Comparison of ENCODE assay signal across 36 mouse cellular contexts in the genomic region with DNA sequence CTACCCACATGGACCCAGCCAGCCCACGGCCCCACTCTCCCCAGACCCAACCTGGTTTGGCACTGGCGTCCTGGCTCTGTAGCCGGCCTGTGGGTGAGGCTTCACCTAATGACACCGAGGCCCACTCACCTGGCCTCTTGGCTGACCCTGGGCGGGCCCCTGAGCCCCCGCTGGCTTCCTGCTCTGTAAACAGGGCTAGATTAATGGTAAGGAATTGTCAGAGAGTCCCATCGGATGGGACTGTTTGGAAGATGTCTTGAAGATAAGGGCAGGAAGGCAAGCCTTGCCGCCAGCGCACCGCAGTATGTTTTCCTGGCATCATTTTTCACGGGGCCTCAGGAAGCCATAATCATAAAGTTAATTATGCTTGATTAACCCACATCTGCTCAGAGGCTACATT. TPM values are rescaled to one million over a fixed set of nuclear protein-coding genes. Genes with fewer than 3 reads are reported as not detected.
DNase-seq lines count a peak whose midpoint lies in the region; ATAC-seq and TF ChIP-seq lines count a peak whose summit lies in the region.
"Had no signal": no experiment of that assay in that cellular context is flagged by ENCODE, and none has a peak within 500 bp of the region (broad histone marks: within the 10 kb centered on the region; RNA-seq: fewer than 3 reads in every experiment).

No protein-coding gene starts in this region.

- no peak for ATAC-seq in hindbrain, postnatal 0 days
- ATAC-seq in neural tube, embryonic 13.5 days (ENCODE audit: low read depth): no peak
- no peak for ATAC-seq in neural tube, embryonic 15.5 days (ENCODE audit: low FRiP score)
- no peak for ATAC-seq in embryonic facial prominence, embryonic 12.5 days (ENCODE audit: insufficient number of reproducible peaks, insufficient read depth, low FRiP score, low TSS enrichment)
- no peak for ATAC-seq in intestine, embryonic 15.5 days
- no peak for ATAC-seq in intestine, postnatal 0 days
- ATAC-seq: forebrain, embryonic 16.5 days; midbrain, embryonic 15.5 days; Patski had no signal

- WGBS in hindbrain, embryonic 10.5 days: 80% methylated on average over 11 of the region's 11 CpGs
- 56% methylated on average over 11 of the region's 11 CpGs for WGBS in hindbrain, postnatal 0 days
- 57% methylated on average over 11 of the region's 11 CpGs for WGBS in neural tube, embryonic 13.5 days
- 45% methylated on average over 11 of the region's 11 CpGs for WGBS in neural tube, embryonic 15.5 days
- 44% methylated on average over 11 of the region's 11 CpGs for WGBS in embryonic facial prominence, embryonic 12.5 days
- 29% methylated on average over 11 of the region's 11 CpGs for WGBS in intestine, embryonic 15.5 days
- WGBS in intestine, postnatal 0 days: 32% methylated on average over 11 of the region's 11 CpGs

- H3K9me3 ChIP-seq in hindbrain, embryonic 10.5 days: no peaks in the 10 kb centered on the region
- H3K9me3 ChIP-seq in hindbrain, postnatal 0 days (ENCODE audit: low read length): no peaks in the 10 kb centered on the region
- no peaks in the 10 kb centered on the region for H3K9me3 ChIP-seq in neural tube, embryonic 13.5 days
- H3K9me3 ChIP-seq in neural tube, embryonic 15.5 days (replicated peaks): no peaks in the 10 kb centered on the region
- no peaks in the 10 kb centered on the region for H3K9me3 ChIP-seq in embryonic facial prominence, embryonic 12.5 days
- H3K9me3 ChIP-seq in intestine, embryonic 15.5 days: no peaks in the 10 kb centered on the region
- no peaks in the 10 kb centered on the region for H3K9me3 ChIP-seq in intestine, postnatal 0 days (ENCODE audit: control insufficient read depth)
- H3K9me3 ChIP-seq: G1E; kidney, embryonic 15.5 days; limb, embryonic 15.5 days; liver, embryonic 13.5 days; midbrain, embryonic 15.5 days; neural tube, embryonic 12.5 days had no signal

- no peak overlapping the region for H3K4me3 ChIP-seq in hindbrain, embryonic 10.5 days
- H3K4me3 ChIP-seq in hindbrain, postnatal 0 days (ENCODE audit: low read length): no peak overlapping the region
- no peak overlapping the region for H3K4me3 ChIP-seq in neural tube, embryonic 13.5 days
- no peak overlapping the region for H3K4me3 ChIP-seq in neural tube, embryonic 15.5 days (replicated peaks)
- H3K4me3 ChIP-seq in embryonic facial prominence, embryonic 12.5 days: no peak overlapping the region
- no peak overlapping the region for H3K4me3 ChIP-seq in intestine, embryonic 15.5 days (replicated peaks)
- H3K4me3 ChIP-seq in intestine, postnatal 0 days (ENCODE audit: low read depth, low read length): no peak overlapping the region
- H3K4me3 ChIP-seq: erythroblast, embryonic 14.5 days; gastrocnemius, adult 2 months; kidney, embryonic 15.5 days; layer of hippocampus, adult 2 months; limb, embryonic 15.5 days; liver, embryonic 13.5 days; midbrain, embryonic 15.5 days; neural tube, embryonic 12.5 days had no signal

- H3K4me2 ChIP-seq in hindbrain, postnatal 0 days (ENCODE audit: low read depth, low read length): no peak overlapping the region
- H3K4me2 ChIP-seq in neural tube, embryonic 13.5 days: no peak overlapping the region
- no peak overlapping the region for H3K4me2 ChIP-seq in neural tube, embryonic 15.5 days
- no peak overlapping the region for H3K4me2 ChIP-seq in embryonic facial prominence, embryonic 12.5 days (replicated peaks)
- no peak overlapping the region for H3K4me2 ChIP-seq in intestine, embryonic 15.5 days (replicated peaks)
- H3K4me2 ChIP-seq in intestine, postnatal 0 days (replicated peaks; ENCODE audit: low read depth): no peak overlapping the region
- H3K4me2 ChIP-seq: heart, embryonic 11.5 days; kidney, embryonic 15.5 days; limb, embryonic 15.5 days; liver, embryonic 13.5 days; midbrain, embryonic 15.5 days; neural tube, embryonic 12.5 days had no signal

- no peak for TF ChIP-seq CTCF in hindbrain, postnatal 0 days (IDR thresholded peaks at IDR 0.05; ENCODE audit: low read depth)
- TF ChIP-seq CTCF in intestine, postnatal 0 days (IDR thresholded peaks at IDR 0.05; ENCODE audit: low read depth): no peak

- peaks cover 21% of the 10 kb centered on the region for H3K27me3 ChIP-seq in hindbrain, embryonic 10.5 days (ENCODE audit: insufficient read depth, poor library complexity, severe bottlenecking)
- no peaks in the 10 kb centered on the region for H3K27me3 ChIP-seq in hindbrain, postnatal 0 days (ENCODE audit: insufficient read depth, low read length)
- H3K27me3 ChIP-seq in neural tube, embryonic 13.5 days: no peaks in the 10 kb centered on the region
- no peaks in the 10 kb centered on the region for H3K27me3 ChIP-seq in neural tube, embryonic 15.5 days (replicated peaks)
- no peaks in the 10 kb centered on the region; the same call in 1 of the 2 replicates for H3K27me3 ChIP-seq in embryonic facial prominence, embryonic 12.5 days
- H3K27me3 ChIP-seq in intestine, embryonic 15.5 days (replicated peaks): no peaks in the 10 kb centered on the region
- no peaks in the 10 kb centered on the region for H3K27me3 ChIP-seq in intestine, postnatal 0 days (replicated peaks; ENCODE audit: control insufficient read depth, insufficient read depth, low read length)
- H3K27me3 ChIP-seq: limb, embryonic 15.5 days; midbrain, embryonic 15.5 days; neural tube, embryonic 12.5 days; Patski had no signal

- H3K36me3 ChIP-seq in hindbrain, embryonic 10.5 days: no peaks in the 10 kb centered on the region
- H3K36me3 ChIP-seq in hindbrain, postnatal 0 days (ENCODE audit: insufficient read depth, low read length): no peaks in the 10 kb centered on the region
- no peaks in the 10 kb centered on the region for H3K36me3 ChIP-seq in neural tube, embryonic 13.5 days
- no peaks in the 10 kb centered on the region for H3K36me3 ChIP-seq in neural tube, embryonic 15.5 days
- H3K36me3 ChIP-seq in embryonic facial prominence, embryonic 12.5 days: no peaks in the 10 kb centered on the region
- no peaks in the 10 kb centered on the region for H3K36me3 ChIP-seq in intestine, embryonic 15.5 days
- no peaks in the 10 kb centered on the region for H3K36me3 ChIP-seq in intestine, postnatal 0 days (ENCODE audit: control insufficient read depth, insufficient read depth)
- H3K36me3 ChIP-seq: G1E; kidney, embryonic 15.5 days; limb, embryonic 15.5 days; liver, embryonic 13.5 days; midbrain, embryonic 15.5 days; neural tube, embryonic 12.5 days had no signal

- H3K27ac ChIP-seq in hindbrain, embryonic 10.5 days: peak overlapping the region; percentile 23; the same call in 1 of the 2 replicates
- H3K27ac ChIP-seq in hindbrain, postnatal 0 days: no peak overlapping the region
- H3K27ac ChIP-seq in neural tube, embryonic 13.5 days (replicated peaks): peak overlapping the region; percentile 34
- H3K27ac ChIP-seq in neural tube, embryonic 15.5 days (replicated peaks): no peak overlapping the region
- 0 out of 2 replicates have a peak overlapping the region, but pooled peaks have one; percentile 38 for H3K27ac ChIP-seq in embryonic facial prominence, embryonic 12.5 days
- no peak overlapping the region for H3K27ac ChIP-seq in intestine, embryonic 15.5 days
- no peak overlapping the region for H3K27ac ChIP-seq in intestine, postnatal 0 days (ENCODE audit: low read depth, low read length)
- H3K27ac ChIP-seq: gastrocnemius, adult 2 months; kidney, embryonic 15.5 days; layer of hippocampus, adult 2 months; limb, embryonic 15.5 days; liver, embryonic 13.5 days; midbrain, embryonic 15.5 days; neural tube, embryonic 12.5 days; stomach, postnatal 0 days had no signal

- no peak overlapping the region for H3K9ac ChIP-seq in hindbrain, postnatal 0 days (replicated peaks; ENCODE audit: low read length)
- peak overlapping the region; percentile 22; the same call in 1 of the 2 replicates for H3K9ac ChIP-seq in neural tube, embryonic 13.5 days
- no peak overlapping the region for H3K9ac ChIP-seq in neural tube, embryonic 15.5 days (replicated peaks)
- no peak overlapping the region for H3K9ac ChIP-seq in embryonic facial prominence, embryonic 12.5 days
- H3K9ac ChIP-seq in intestine, embryonic 15.5 days: no peak overlapping the region
- no peak overlapping the region for H3K9ac ChIP-seq in intestine, postnatal 0 days (ENCODE audit: low read depth, low read length)
- H3K9ac ChIP-seq: kidney, embryonic 15.5 days; limb, embryonic 15.5 days; liver, embryonic 13.5 days; midbrain, embryonic 15.5 days; neural tube, embryonic 12.5 days had no signal

- DNase-seq in hindbrain, embryonic 10.5 days (ENCODE audit: low spot score): no peak
- no peak for DNase-seq in hindbrain, postnatal 0 days (ENCODE audit: low spot score)
- no peak for DNase-seq in ovary, postnatal 14 days (ENCODE audit: low spot score)
- DNase-seq: adrenal gland, postnatal 25 days; cerebellum, adult 18-20 months; cerebellum, postnatal 10 days; gastrocnemius, adult 2 months; gastrocnemius, postnatal 36 days; heart, adult 18-20 months; heart, postnatal 4 days; kidney, adult 18-20 months; kidney, postnatal 36 days; liver, embryonic 13.5 days; lung, postnatal 10 days; thymus, adult 2 months; thymus, postnatal 36 days had no signal

- H3K4me1 ChIP-seq in hindbrain, embryonic 10.5 days (replicated peaks): peaks cover 46% of the 10 kb centered on the region
- H3K4me1 ChIP-seq in hindbrain, postnatal 0 days (ENCODE audit: insufficient read depth, low read length): no peaks in the 10 kb centered on the region; the same call in 1 of the 2 replicates
- H3K4me1 ChIP-seq in neural tube, embryonic 13.5 days (replicated peaks): peaks cover 22% of the 10 kb centered on the region
- H3K4me1 ChIP-seq in neural tube, embryonic 15.5 days: peaks cover 17% of the 10 kb centered on the region
- peaks cover 25% of the 10 kb centered on the region for H3K4me1 ChIP-seq in embryonic facial prominence, embryonic 12.5 days
- H3K4me1 ChIP-seq in intestine, embryonic 15.5 days (replicated peaks): peaks cover 34% of the 10 kb centered on the region
- no peaks in the 10 kb centered on the region; the same call in 1 of the 2 replicates for H3K4me1 ChIP-seq in intestine, postnatal 0 days (replicated peaks; ENCODE audit: control insufficient read depth, insufficient read depth, low read length)
- H3K4me1 ChIP-seq: midbrain, embryonic 15.5 days had no signal

RNA-seq across cellular contexts. Expression of a gene that starts 20.1 kb away (rescaled TPM):
- 14.3 and 22.9 TPM in 2 replicates for polyA plus RNA-seq in hindbrain, embryonic 10.5 days (2016; fragmentation: Nextera tagmentation; extraction: Ambion mirVana)
- total RNA-seq in hindbrain, postnatal 0 days (2014; rRNA removed): 37.5 and 48.3 TPM in 2 replicates
- polyA plus RNA-seq in hindbrain, postnatal 0 days (2015; fragmentation: Nextera tagmentation; extraction: Ambion mirVana): 12.3 and 13.4 TPM in 2 replicates
- 17.0 and 17.1 TPM in 2 replicates for polyA plus RNA-seq in neural tube, embryonic 13.5 days (2015; fragmentation: Nextera tagmentation; extraction: Ambion mirVana)
- polyA plus RNA-seq in neural tube, embryonic 15.5 days (2015; fragmentation: Nextera tagmentation; extraction: Ambion mirVana): 12.2 and 14.0 TPM in 2 replicates
- polyA plus RNA-seq in embryonic facial prominence, embryonic 12.5 days (2016; fragmentation: Nextera tagmentation; extraction: Ambion mirVana): 10.6 and 12.3 TPM in 2 replicates
- polyA plus RNA-seq in intestine, embryonic 15.5 days (2015; fragmentation: Nextera tagmentation; extraction: Ambion mirVana): 7.9 and 9.6 TPM in 2 replicates
- polyA plus RNA-seq in intestine, postnatal 0 days (2015; fragmentation: Nextera tagmentation; extraction: Ambion mirVana): 6.4 and 7.8 TPM in 2 replicates

RNA-seq across cellular contexts. Expression of a gene that starts 30.8 kb away (rescaled TPM):
- polyA plus RNA-seq in hindbrain, embryonic 10.5 days (2016; fragmentation: Nextera tagmentation; extraction: Ambion mirVana): 0.95 and 4.1 TPM in 2 replicates
- 1.2 and 3.3 TPM in 2 replicates for total RNA-seq in hindbrain, postnatal 0 days (2014; rRNA removed)
- 1.6 and 2.0 TPM in 2 replicates for polyA plus RNA-seq in hindbrain, postnatal 0 days (2015; fragmentation: Nextera tagmentation; extraction: Ambion mirVana)
- 2.3 and 2.7 TPM in 2 replicates for polyA plus RNA-seq in neural tube, embryonic 13.5 days (2015; fragmentation: Nextera tagmentation; extraction: Ambion mirVana)
- polyA plus RNA-seq in neural tube, embryonic 15.5 days (2015; fragmentation: Nextera tagmentation; extraction: Ambion mirVana): 1.6 and 1.7 TPM in 2 replicates
- polyA plus RNA-seq in embryonic facial prominence, embryonic 12.5 days (2016; fragmentation: Nextera tagmentation; extraction: Ambion mirVana): 0.70 and 1.7 TPM in 2 replicates
- polyA plus RNA-seq in intestine, embryonic 15.5 days (2015; fragmentation: Nextera tagmentation; extraction: Ambion mirVana): 0.78 and 0.93 TPM in 2 replicates
- 0.29 TPM in 1 of 2 replicates, not detected in the other for polyA plus RNA-seq in intestine, postnatal 0 days (2015; fragmentation: Nextera tagmentation; extraction: Ambion mirVana)
- total RNA-seq: CH12.LX; G1E; gastrocnemius, adult 2 months; gastrocnemius, postnatal 36 days; heart, postnatal 4 days had no signal
- polyA plus RNA-seq: C2C12; erythroblast, embryonic 14.5 days; G1E; heart, embryonic 11.5 days; heart, postnatal 0 days; limb, embryonic 15.5 days; liver, embryonic 13.5 days; spleen, adult 2 months had no signal

Comparison
In these comparisons a context has a peak if more than half of its experiments do, and no peak if none do; other contexts are left out.
1. H3K27ac ChIP-seq: peak in hindbrain, embryonic 10.5 days (single experiment), neural tube, embryonic 13.5 days (single experiment) and embryonic facial prominence, embryonic 12.5 days (single experiment); none in hindbrain, postnatal 0 days (single experiment), neural tube, embryonic 15.5 days (single experiment), intestine, embryonic 15.5 days (single experiment) and intestine, postnatal 0 days (single experiment).